Mouse (Mus musculus) liver, postnatal 0 days (tissue): ENCODE data around the gene Cdc7. TPM values are rescaled to one million over a fixed set of nuclear protein-coding genes. Genes with fewer than 3 reads are reported as not detected.

Source experiments
- ATAC-seq: fragments of 200-750 bp; cut with Nextera tagmentation; 2 replicates; pipeline ENCODE4 v1.8.0; 2017; ENCODE audit warnings: mild to moderate bottlenecking, moderate library complexity
- DNase-seq: peaks from one replicate; pipeline ENCODE4 v3.0.0-alpha.2; 2016
- H3K27ac ChIP-seq: fragments of 300-500 bp; sonication (generic); 2 replicates; pipeline ENCODE4 v1.5.1; 2014; ENCODE audit warnings: antibody characterized with exemption, moderate library complexity, mild to moderate bottlenecking, low read depth
- H3K27me3 ChIP-seq: fragments of 300-500 bp; sonication (generic); 2 replicates; pipeline ENCODE4 v1.6.1; 2014; ENCODE audit warnings: low read length, control low read depth, mixed read lengths; ENCODE audit not compliant: insufficient read depth
- H3K36me3 ChIP-seq: fragments of 300-500 bp; sonication (generic); replicated peaks from 2 replicates; pipeline ENCODE4 v1.6.1; 2014; ENCODE audit warnings: mild to moderate bottlenecking, control low read depth, low read length, moderate library complexity, mixed read lengths; ENCODE audit not compliant: insufficient read depth
- H3K4me1 ChIP-seq: fragments of 300-500 bp; sonication (generic); 2 replicates; pipeline ENCODE4 v1.6.1; 2014; ENCODE audit warnings: antibody characterized with exemption, mild to moderate bottlenecking, control low read depth; ENCODE audit not compliant: insufficient read depth
- H3K4me2 ChIP-seq: fragments of 300-500 bp; sonication (generic); 2 replicates; pipeline ENCODE4 v1.6.1; 2014; ENCODE audit warnings: low read depth, mild to moderate bottlenecking, low read length, moderate library complexity, mixed read lengths
- H3K4me3 ChIP-seq: fragments of 300-500 bp; sonication (generic); 2 replicates; pipeline ENCODE4 v1.5.1; 2014; ENCODE audit warnings: low read depth, low read length
- H3K9ac ChIP-seq: fragments of 300-500 bp; sonication (generic); replicated peaks from 2 replicates; pipeline ENCODE4 v1.6.1; 2014; ENCODE audit warnings: mild to moderate bottlenecking, moderate library complexity
- H3K9me3 ChIP-seq: fragments of 300-500 bp; sonication (generic); 2 replicates; pipeline ENCODE4 v1.6.1; 2016; ENCODE audit warnings: mild to moderate bottlenecking, control low read depth, low read length, mixed read lengths
- CTCF ChIP-seq: sonication (generic); IDR thresholded peaks from 2 replicates; pipeline ENCODE4 v1.5.1; 2016; ENCODE audit warnings: antibody characterized with exemption, low read depth
- EP300 ChIP-seq: IDR thresholded peaks from 2 replicates; pipeline ENCODE4 v1.6.1; 2016; ENCODE audit warnings: antibody characterized with exemption, low read depth, mild to moderate bottlenecking
- WGBS: fragments of 180-500 bp; shearing (Covaris S2); extraction: QIAGEN DNeasy Blood & Tissue Kit; methylation state at CpG from one replicate; pipeline ENCODE4 v1.1.7; 2014; ENCODE audit not compliant: insufficient replicate concordance; 5-methylcytosine and 5-hydroxymethylcytosine counted together
- polyA plus RNA-seq: library from polyadenylated mRNA; unstranded; fragments of >200 nt; fragmentation: Nextera tagmentation; extraction: Ambion mirVana; gene quantifications from 2 replicates; pipeline ENCODE4 v1.2.1, GENCODE M21; 2015

Cdc7 gene
- polyA plus RNA-seq, 1 experiment from 2014 or later = 6.2 TPM

- TF ChIP-seq CTCF = no peak
- TF ChIP-seq EP300 = no peak
- DNase-seq = no peak
- no peak overlapping the region for H3K4me3 ChIP-seq
- no peaks in the 10 kb centered on the region for H3K27me3 ChIP-seq
- no peak overlapping the region for H3K9ac ChIP-seq
- WGBS = 67% methylated on average over 12 of the region's 12 CpGs
- H3K9me3 ChIP-seq = no peaks in the 10 kb centered on the region
- no peak for ATAC-seq
- peaks cover 10% of the 10 kb centered on the region; the same call in 1 of the 2 replicates for H3K4me1 ChIP-seq
- H3K36me3 ChIP-seq = no peaks in the 10 kb centered on the region
- 0 out of 2 replicates have a peak overlapping the region, but pooled peaks have one; percentile 29 for H3K27ac ChIP-seq
- H3K4me2 ChIP-seq = no peak overlapping the region
Measured at GRCm38 (mm10) chr5:106989786-106990185, 25.7 kb downstream of the Cdc7 start.

GRCm38 (mm10) chr5:106990639-106991299, 26.6 kb downstream of the Cdc7 start:
- H3K4me1 ChIP-seq = peaks cover 10% of the 10 kb centered on the region; the same call in 1 of the 2 replicates
- peak overlapping the region; percentile 48 for H3K27ac ChIP-seq
- DNase-seq (peak; percentile 65), ATAC-seq (peak; percentile 53; the same call in 1 of the 2 replicates)
- no peak for TF ChIP-seq EP300
- peak; percentile 83 for TF ChIP-seq CTCF
- H3K9ac ChIP-seq = no peak overlapping the region
- peak overlapping the region; percentile 39 for H3K4me2 ChIP-seq
- no peaks in the 10 kb centered on the region for H3K9me3 ChIP-seq
- H3K27me3 ChIP-seq = no peaks in the 10 kb centered on the region
- no peaks in the 10 kb centered on the region for H3K36me3 ChIP-seq
- 18% methylated on average over 14 of the region's 14 CpGs for WGBS
- H3K4me3 ChIP-seq = no peak overlapping the region

- H3K27ac ChIP-seq = peak overlapping the region; percentile 48
- H3K4me1 ChIP-seq = peaks cover 10% of the 10 kb centered on the region; the same call in 1 of the 2 replicates
- no peak overlapping the region for H3K4me3 ChIP-seq
- no peak for ATAC-seq
- H3K9me3 ChIP-seq = no peaks in the 10 kb centered on the region
- peak overlapping the region; percentile 39 for H3K4me2 ChIP-seq
- WGBS = 43% methylated on average over 8 of the region's 8 CpGs
- no peak overlapping the region for H3K9ac ChIP-seq
- DNase-seq = no peak
- TF ChIP-seq EP300 (no peak), CTCF (no peak)
- no peaks in the 10 kb centered on the region for H3K36me3 ChIP-seq
- no peaks in the 10 kb centered on the region for H3K27me3 ChIP-seq
Measured at GRCm38 (mm10) chr5:106991300-106991929, 27.3 kb downstream of the Cdc7 start.

- Histone ChIP-seq H3K36me3 (no peaks in the 10 kb centered on the region), H3K4me3 (no peak overlapping the region)
- WGBS = 39% methylated on average over 3 of the region's 3 CpGs
Measured at GRCm38 (mm10) chr5:106994716-106995115, 30.6 kb downstream of the Cdc7 start.

GRCm38 (mm10) chr5:106995886-106996538, 31.9 kb downstream of the Cdc7 start:
- H3K4me3 ChIP-seq = no peak overlapping the region
- 41% methylated on average over 5 of the region's 5 CpGs for WGBS
- peaks cover 4% of the 10 kb centered on the region; the same call in 1 of the 2 replicates for H3K4me1 ChIP-seq
- H3K9me3 ChIP-seq = no peaks in the 10 kb centered on the region
- no peak overlapping the region for H3K9ac ChIP-seq
- TF ChIP-seq CTCF = peak; percentile 67
- TF ChIP-seq EP300 = no peak
- H3K27ac ChIP-seq = no peak overlapping the region
- H3K36me3 ChIP-seq = no peaks in the 10 kb centered on the region
- no peak overlapping the region for H3K4me2 ChIP-seq
- no peaks in the 10 kb centered on the region for H3K27me3 ChIP-seq
- ATAC-seq (no peak), DNase-seq (no peak)

More at GRCm38 (mm10) chr5:106994716-106995115, 30.6 kb downstream of the Cdc7 start:
- peaks cover 10% of the 10 kb centered on the region; the same call in 1 of the 2 replicates for H3K4me1 ChIP-seq
- no peak for TF ChIP-seq EP300
- no peak for TF ChIP-seq CTCF
- no peak overlapping the region for H3K4me2 ChIP-seq
- H3K27me3 ChIP-seq = no peaks in the 10 kb centered on the region
- DNase-seq = no peak
- H3K27ac ChIP-seq = no peak overlapping the region
- no peak overlapping the region for H3K9ac ChIP-seq
- no peak for ATAC-seq
- H3K9me3 ChIP-seq = no peaks in the 10 kb centered on the region
